Mouse (Mus musculus) c-Kit-positive CD71-positive TER-119-negative erythroid progenitor cells, embryonic 14.5 days (primary cell): ENCODE results near the gene Camk2b.
"Not testable (repeated sequence)": the region's sequence is repeated elsewhere in the genome, so short reads cannot be mapped to it uniquely, and the experiment has no call there.

ENCODE experiments used
- DNase-seq: peaks from one replicate; pipeline ENCODE4 v3.0.0-alpha.2; 2013; ENCODE audit warnings: low read depth

Camk2b gene

DNA sequence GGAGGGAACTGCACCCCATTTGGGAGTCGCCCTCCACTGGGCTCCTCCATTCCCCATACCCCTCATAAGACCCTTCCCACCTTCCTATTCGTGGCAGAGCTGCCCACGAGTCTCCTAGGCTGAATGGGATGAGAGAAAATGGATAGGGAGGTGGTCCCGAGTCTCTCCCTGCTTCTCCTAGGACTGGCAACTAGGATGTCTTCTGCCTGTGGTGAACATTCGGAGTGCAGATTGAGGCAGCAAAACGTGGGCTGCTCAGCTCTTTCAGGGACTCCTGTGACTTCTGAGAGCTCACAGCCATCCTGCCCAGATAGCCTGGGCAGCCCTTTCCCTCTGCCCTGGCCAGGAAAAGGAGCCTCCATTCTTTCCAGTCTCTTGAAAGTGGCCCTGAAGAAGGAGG, at the start of gene Camk2b:
Gene Camk2b (minus strand): TSS at position 187 of the 400 bp plus-strand sequence.
- no peak for DNase-seq

DNA sequence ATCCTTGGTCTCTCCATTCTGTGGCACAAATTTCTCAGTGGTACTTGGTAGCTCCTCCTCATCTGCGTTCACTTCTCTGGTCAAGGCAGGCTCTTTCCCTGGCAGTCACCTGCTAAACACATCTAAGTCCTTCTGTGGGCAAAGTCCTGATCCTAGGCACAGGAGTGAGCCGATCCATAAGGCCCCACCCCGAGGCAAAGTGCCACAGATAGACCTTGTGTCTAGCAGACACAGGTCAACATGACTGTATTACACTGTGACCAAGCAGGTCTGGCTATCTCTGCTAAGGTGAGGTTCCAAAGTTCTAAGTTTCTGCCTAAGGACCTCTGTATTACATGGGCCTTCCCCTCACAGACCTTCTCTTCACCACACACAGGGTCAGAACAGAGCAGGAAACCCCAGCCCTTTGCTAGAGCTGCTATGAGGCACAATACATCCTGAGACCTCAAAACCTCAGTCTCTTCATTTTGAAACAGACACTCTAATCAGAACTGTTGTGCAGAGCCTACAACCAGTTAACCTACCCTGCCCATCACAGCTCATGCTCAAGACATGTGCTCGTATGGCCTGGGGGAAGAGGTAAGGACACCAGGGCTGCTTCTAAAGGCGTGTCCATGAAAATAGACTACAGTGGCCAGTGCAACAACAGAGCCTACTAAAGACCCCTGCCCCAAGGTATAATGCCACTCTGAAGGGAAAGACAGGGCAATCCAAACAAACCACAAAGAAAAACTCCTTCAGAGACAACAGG, 45.7 kb upstream of the Camk2b start:
- DNase-seq: no peak

DNA sequence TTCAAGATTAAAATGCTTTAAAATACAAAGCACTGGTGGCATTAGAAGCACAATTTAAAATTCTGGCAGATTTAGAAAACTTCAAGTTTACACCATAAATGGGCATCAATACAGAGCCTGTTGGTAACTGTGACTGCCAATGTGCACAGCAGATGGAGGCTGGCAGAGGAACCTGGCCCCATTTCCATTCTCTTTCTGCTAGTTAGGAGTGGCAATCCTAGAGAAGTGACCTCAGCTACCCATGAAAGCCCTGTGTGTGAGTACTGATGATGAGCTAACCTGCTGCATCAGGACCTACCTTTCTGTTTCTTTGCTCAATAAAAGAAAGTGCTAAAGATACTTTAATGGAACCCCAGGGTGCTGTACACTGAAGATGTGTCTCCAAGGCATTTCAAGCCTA, 43.8 kb upstream of the Camk2b start:
- DNase-seq: no peak

DNA sequence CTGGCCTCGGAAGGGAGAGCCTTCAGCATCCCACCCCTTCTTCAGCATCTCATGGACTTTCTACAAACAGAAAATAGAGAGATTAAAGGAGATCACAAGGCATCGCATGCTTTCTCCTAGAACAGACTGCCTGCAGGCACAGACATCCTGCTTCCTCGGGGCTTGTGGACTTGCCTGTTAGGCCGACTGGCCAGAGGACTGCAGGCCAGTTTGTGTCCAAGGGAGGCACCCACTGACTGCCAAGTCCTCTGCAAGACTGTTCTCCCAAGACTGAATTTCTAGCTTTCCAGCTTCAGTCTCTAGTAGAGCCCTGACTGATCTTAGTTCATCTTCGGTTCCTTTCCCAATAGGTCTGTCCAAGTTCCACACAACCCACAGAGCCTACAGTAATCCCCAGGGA, 42.1 kb upstream of the Camk2b start:
- DNase-seq: no peak

DNA sequence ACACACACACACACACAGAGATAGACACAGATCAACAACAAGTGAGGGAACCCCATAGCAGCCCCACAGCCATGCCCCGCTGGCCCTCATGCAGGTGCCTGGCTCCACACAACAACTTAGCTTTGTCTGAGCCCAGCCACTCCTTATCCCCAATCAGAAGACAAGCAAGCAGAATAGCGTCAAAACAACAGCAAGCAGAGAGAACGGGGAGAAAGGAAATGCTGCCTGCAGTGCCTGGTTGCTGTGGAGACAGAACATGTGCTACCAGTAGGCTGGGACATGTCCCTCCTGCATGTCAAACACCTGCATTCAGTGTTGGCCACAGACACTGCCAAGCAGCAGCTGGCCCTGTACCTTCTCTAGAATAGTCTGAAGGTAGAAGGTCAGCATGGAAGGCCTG, 41.6 kb upstream of the Camk2b start:
- no peak for DNase-seq

DNA sequence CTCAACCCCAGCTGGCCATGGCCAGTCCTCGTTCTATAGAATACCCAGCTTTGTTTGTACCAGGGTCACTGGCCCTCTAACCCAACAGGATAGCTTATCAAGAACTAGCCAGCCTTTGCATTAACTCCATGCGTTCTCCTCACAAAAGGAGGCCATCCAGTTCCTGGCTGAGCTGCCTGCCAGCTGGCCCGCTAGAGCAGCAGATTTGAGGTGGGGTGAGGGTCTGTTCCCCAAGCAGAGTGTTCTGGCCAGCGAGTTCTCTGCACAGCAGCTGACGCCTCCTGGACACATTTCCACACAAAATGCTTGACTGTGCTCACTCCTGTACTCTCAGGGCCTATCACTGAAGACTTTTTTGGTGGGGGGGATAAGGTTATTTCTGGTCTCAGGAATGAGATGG, 38.6 kb upstream of the Camk2b start:
- DNase-seq: no peak

DNA sequence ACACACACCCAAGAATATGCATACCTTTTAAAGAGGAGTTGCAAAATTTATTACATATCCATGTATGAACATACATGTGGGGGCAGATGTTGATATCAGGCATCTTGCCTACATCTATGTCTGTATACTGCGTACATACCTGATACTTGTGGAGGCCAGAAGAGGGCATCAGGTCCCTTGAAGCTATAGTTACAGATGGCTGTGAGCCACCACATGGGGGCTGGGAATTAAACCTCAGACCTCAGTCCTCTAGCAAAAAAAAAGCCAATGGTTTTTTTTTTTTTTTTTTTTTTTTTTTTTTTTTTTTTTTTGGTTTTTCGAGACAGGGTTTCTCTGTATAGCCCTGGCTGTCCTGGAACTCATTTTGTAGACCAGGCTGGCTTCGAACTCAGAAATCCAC, 30.5 kb upstream of the Camk2b start:
- DNase-seq: not testable (repeated sequence)

DNA sequence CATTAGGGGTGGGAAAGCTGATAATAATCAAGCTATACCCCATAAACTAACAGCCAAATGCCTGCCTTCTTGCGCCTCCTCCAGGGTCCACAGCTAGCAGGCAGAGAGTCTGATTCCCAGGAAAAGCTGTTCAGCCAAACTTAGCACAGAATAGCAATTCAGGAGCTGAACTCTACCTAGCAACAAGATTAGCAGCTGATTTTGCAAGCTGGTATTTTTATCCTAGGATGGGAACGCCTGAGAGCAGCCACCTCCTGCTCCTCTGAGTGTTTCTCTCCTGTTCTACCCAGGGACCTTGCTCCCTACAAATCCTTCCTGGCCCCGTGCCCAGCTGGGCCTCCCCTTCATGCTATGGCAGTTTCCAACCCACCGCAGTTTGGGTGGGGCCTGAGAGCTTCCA, 20.8 kb upstream of the Camk2b start:
- DNase-seq: no peak

DNA sequence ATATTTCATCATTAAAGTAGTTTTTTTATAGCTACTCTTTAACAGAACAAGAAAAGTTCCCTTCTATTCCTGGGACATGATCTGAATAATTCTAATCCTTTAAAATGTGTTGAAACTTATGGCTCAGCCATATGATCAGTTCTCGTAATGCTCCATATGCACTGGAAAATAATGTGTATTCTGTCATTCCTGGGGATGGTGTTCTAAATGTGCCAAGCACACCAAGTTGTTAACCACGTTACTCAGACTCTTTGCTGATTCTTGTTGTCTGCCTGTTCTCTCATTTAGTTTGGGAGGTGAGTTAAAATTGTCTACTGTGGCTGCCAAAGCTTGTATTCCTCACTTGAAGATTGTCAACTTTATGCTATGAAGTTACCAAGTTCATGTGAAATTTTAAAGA, 12.6 kb upstream of the Camk2b start:
- DNase-seq: no peak

DNA sequence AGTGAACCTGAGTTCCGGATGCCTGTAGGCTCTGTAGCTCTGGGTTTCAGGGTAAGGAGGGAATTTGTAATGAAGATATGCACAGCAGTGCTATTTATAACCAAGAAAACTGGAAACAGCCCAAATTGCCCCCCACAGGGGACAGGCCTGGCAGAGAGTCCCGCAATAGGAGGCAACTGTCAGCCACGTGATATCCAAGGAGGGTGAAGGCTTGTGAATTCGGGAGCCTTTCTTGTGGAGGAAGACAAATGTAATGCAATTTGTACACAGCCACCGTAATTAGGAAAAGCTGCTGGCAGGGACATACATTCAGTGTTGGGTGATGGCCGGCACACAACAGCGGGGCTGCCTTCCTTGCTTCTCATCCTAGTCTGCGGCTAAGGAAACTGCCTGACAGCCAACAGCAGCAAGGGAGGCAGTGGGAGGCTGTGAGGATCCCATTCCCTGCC, 9.5 kb upstream of the Camk2b start:
- DNase-seq: no peak

DNA sequence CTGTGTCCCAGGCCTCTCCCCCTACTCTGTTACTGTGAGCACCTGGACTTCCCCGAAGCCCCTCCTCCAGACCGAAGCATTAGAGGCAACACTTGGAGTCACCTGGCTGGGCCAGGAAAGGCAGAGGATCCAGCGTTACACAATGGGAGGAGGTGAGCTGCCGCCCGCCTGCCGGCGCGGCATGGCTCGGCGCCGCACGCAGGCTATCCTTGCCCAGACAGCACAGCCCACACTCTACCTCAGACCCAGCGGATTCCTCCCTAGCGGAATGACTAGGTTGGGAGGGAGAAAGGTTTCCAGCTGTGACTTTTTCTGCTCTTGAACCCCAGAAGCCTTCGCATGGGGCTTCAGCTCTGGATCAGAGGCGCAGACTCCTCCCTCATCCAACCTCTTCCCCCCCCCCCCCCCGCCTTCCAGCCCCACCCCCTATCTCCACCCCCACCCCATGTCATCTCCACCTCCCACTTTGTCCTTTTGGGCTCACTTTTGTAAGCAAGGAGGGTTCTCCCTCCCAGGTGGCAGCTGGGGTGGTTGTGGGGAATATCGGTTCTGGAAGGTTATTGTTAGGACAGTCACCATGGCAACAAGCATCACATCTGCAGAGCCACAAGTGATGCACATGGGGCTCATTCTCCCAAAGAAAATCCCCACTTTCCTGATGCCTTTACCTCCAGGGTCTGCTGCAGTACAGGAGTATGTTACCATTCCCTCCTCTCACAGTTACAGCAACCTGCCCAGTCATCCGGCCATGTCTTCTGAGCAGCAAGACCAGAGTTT, 2.2 kb upstream of the Camk2b start:
- no peak for DNase-seq

DNA sequence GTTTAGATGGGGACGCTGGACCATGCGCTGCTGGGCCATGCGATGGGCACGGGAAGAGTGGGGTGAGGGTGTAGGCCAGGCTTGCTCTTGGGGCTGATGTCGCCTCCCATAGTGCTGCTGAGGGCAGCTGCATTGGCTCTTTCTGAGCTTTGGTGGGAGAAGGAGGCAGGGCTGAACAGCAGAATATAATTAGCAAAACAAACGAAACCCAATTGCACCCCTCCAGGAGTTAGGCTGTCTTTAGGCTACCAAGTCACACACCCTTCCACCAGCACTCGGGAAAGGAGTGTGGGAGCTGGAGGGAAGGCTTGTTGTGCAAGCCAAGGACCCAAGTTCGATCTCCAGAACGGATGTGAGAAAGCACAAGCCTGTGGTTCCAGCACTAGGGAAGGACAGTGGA, 998 bp upstream of the Camk2b start:
- DNase-seq: no peak

DNA sequence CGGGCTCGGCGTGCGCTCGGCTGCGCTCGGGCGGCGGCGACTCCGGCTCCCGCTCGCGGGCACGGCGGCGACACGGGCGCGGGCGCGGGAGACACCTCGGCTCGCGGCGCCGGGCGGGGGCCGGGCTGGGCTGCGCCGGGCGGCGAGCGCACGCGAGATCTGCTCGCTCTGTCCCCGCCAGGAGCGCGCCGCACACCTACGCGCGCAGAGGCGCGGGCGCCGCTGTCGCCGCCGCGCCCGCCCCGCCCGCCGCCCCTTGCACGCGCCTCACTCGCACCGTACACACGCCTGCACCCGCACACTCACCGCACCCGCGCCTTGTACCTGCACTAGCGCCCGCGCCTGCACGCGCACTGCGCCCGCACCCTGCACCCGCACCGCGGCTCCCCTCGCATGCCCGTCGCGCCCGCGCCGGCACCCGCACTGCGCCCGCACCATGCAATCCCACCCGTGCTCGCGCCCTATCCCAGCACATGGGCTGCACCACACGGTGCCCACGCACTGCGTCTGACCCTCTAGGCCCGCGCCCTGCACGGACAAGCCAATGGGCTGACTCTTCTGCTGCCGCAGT, 526 bp downstream of the Camk2b start:
- no peak for DNase-seq

DNA sequence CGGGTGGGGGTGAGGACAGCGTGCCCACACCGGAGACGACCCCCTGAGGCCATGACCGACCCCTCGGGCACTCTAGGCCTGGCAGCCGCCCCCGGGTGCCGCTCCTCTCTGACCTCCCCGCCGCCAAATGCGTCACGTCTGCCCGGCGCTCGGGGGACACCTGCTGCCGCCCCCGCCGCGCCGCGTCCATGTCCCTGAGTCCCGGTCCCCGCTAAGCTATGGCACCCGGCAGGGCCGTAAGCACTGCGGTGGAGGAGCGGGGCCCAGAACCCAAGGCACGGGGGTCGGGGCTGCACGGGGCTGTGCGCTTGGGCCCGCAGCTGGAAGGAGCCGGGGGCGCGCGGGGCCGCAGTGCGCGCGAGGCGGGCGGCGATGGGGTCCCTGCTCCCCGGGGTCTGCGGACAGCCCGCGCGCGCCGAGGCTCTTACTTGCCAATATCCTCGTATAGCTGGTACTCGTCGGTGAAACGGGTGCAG, 1.1 kb downstream of the Camk2b start:
- no peak for DNase-seq

DNA sequence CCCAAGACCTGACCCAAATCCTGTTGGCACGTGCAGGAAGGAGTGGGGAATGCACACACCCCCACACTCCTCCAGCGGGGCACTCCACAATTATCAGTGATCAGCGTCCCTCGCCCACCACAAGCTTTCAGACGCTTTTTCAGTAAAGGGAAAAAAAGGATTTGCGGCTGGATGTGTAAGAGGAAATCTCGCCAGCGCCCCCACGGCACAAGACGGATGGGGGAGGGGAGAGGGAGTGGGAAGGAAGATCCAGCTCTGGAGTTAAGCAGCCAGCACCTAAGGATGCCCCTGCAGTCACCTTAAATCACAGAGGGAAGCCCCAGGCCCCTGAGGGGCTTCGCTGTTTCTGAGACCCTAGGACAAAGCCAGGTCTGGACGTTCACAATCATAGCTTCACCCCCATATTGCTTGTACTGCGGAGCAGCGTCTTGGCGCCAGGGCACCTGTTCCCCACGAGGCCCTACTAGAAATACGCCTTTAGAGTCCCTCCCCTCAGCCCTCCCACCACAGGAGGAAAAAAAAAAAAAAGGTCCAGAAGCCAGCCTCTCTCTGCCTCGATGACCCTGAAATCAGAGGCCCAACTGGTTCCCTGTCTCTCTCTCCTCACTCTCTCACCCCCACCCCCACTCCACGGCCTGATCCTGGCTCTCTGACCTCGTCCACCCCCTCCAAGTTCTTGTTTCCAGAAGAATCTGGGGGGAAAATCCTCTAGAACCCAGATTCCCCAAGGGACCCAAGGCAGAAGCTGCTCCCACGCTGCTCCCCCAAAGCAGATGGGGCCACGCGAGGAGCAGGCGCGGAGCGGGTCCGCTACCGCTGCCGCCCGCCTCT, 1.7 kb downstream of the Camk2b start:
- DNase-seq: no peak

DNA sequence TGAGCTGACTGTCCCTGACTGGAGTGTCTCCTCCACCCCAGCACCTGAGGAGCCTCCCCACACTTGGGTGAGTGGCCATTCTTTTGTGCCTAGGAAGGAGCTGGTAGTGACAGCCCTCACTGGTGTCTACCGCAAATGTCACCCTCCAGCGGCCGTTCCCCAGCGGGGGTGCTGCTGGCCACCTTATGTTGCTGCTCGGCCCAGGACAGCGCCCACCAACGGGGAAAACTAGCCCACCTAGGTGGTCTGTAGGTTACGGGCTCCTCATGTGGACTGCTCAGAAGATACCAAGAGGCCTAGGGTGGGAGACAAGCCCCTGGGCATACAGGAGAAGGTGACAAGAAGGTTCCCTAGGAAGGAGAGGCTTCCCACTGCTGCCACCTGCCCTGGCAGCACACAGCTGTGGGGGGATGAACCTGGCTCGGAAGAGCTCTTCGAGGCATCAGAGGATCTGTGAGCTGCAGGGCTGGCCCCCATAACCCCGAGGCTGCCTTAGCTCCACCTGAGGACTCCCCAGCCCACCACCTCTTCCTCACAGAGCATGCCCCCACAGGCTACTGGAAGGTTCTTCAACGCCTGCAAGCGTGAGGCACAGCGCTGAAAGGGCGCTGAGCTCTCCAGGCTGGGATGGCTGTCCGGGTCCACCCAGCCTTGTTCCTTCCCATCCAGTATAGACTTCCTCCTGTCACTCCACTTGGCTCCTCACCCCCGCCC, 2.5 kb downstream of the Camk2b start:
- no peak for DNase-seq

DNA sequence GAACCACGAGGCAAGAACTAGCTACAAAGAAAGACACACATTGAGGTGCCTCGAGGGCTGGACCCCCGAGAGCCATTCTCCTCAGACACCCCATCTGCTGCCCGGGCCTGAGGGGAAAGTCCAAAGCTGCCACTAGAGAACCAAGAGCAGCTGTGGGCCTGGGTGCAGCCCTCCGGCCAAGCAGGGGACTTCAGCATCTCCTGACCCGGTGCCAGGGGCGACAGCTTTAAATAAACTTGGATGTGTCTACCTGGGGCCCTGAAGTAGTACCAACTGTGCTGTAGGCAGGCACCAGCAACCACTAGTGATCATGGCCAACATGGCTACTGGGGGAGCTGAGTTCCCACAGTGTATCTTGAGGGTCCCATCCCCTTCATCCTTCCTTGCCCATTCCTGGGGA, 3.1 kb downstream of the Camk2b start:
- DNase-seq: no peak

DNA sequence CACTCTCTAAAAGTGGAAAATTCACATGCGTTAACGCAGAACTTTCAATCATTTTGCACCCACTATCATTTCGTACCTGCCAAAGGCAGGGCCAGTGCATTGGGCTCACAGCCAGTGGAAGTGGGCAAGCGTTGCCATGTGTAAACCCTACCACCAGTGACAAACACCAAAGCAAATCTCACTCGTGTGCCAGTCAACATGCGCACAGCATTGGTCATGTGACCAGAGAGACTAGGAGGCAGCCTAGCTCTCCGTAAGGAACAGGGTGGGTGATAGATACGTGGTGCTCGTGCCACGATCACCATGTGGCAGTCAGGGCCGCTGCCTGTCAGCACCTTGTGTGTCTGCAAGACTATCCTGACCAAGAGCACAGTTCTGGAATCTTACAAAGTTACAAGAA, 3.8 kb downstream of the Camk2b start:
- DNase-seq: no peak

DNA sequence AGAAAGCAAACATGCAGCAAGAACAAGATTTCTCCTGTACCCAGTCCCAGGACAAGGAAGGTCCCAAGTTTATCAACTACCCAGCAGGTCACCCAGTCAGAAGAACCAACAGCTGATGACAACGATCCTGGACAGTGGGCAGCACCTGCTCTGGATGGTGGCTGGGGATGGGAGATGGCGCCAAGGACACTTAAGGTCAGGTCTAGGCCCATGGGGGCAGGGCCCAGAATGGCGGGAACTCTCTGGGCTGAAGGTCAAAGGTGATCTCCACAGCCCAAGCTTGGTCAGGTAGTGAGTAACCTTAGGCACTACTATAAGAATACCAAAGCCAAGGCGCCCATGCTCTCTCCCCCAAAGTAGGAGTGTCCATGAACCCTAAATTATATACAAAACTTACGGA, 4.3 kb downstream of the Camk2b start:
- DNase-seq: no peak

DNA sequence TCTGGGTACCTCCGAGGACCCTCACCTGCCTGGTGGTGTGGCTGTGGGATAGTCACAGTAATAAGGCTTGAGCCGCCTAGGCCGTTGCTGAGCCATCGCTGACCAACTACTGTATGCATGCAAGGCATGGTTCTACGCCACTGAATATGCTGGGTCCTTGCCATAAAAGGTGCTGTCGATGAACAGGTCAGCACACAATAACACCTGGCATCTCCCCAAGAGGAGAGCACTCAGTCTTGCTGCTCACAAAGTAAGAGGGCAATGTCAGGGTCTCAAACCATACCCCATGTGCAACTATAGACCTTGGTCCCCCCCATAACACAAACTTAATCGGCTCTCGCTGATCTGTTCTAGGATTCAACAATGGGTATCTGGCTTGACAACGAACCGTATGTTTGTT, 7.0 kb downstream of the Camk2b start:
- no peak for DNase-seq

DNA sequence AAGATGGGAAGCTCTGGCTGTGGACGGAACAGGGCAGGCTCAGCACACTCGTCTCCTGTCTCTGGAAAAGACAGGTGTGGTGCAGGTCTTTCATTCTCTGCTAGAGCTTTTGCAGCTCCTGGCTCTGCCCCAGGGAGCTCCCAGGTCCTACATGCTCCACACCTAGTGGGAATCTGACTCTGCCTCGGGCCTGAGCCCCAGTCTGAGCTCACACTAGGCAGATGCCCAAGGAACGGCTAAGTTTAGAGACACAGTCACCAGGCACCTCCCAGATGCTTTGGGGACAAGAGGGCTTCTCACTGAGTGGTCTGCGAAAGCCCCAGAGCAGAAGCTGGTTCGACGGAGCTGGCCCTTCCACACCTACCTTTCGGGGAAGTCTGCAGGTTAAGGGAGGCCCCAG, 12.8 kb downstream of the Camk2b start:
- no peak for DNase-seq
